Mouse (Mus musculus): Measurements from ENCODE around the gene Pdcl.

The Pdcl gene

GRCm38 (mm10) chr2:37358633-37359540 lies at the start of gene Pdcl:
Gene Pdcl, minus strand, starts transcription at chr2:37359332.
- peak; percentile 93 for DNase-seq (ENCODE audit: low spot score)

GRCm38 (mm10) chr2:37395539-37395938 lies 36.4 kb upstream of the Pdcl start:
- peak; percentile 34 for DNase-seq (ENCODE audit: low spot score)

- DNase-seq (ENCODE audit: low spot score) = no peak
These were observed 23.8 kb upstream of the Pdcl start for GRCm38 (mm10) chr2:37382921-37383320.

DNA sequence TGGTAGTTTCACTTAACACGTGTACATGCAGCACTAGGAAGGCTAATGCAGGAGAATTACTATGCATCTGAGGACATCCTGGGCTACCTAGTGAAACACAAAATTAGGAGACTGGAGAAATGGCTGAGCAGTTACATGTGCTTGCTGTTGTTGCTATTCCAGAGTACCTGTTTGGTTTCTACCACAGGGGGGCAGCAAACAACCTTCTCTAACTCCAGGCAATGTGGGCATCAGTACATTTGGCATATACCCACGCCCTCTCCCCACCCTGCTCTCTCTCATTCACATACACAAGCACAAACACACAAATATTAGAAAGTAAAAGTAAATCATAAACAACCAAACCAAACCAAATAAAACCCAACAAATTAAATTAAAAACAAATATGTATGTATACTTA lies 21.1 kb upstream of the Pdcl start:
- DNase-seq (ENCODE audit: low spot score) = peak; percentile 69

DNA sequence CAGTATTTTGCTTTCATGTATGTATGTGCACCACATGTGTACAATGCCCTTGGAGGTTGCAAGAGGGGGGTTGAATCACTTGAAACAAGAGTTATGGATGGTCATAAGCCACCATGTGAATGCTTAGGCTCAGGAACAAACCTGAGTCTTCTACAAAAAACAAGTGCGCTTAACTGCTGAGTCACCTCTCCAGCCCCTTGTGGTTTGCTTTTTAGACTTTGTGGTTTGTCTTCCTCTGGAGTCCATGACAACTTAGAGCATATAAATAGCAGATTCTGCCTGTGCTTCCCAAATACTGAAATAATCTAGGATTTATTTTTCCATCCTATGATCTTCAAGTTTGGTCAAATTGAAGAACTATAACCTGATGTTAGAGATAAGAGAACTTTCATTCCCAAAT lies 16.9 kb upstream of the Pdcl start:
- peak; percentile 21 for DNase-seq (ENCODE audit: low spot score)

GRCm38 (mm10) chr2:37370651-37371050 lies 11.5 kb upstream of the Pdcl start:
- no peak for DNase-seq (ENCODE audit: low spot score)

DNA sequence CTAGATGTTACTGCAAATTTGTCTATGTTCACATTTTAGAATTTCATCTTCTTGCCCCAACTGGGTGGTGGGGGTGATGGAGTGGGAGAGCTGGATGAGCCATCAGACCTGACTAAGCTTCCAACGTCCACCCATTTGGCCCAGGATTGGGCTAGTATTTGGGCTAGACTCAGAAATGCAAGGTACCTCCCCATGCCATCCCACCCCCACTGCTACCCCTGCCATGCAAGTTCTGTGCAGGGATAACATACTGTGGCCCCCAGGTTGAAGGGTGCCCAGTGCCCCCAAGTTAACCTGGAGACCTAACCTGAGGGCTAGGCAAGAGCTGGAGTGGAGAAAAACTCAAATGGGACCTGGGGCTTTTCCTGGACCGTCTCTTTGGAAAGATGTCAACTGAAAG lies 776 bp upstream of the Pdcl start:
- no peak for DNase-seq (ENCODE audit: low spot score)

DNA sequence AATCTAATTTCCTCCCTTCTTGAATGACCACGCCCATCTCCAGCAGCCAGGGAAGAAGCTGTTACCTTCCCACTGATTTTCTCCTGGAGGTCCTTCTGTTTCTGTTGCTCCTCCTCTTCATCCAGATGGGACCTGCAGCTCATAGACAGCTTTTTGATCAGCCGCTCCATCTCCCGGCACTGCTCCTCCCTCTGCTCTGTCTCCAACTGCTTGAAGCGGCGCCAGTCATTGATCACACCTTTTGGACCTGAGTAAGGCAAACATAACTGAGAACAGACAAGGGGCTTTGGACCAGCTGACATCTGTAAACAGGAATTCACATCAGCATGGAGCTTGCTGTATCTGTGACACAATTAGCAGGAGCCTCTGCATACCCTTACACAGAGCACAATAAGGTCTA lies 3.6 kb downstream of the Pdcl start:
- no peak for DNase-seq (ENCODE audit: low spot score)

- peak; percentile 19 for DNase-seq (ENCODE audit: low spot score)
These were observed 7.5 kb downstream of the Pdcl start for GRCm38 (mm10) chr2:37351671-37352070.

DNA sequence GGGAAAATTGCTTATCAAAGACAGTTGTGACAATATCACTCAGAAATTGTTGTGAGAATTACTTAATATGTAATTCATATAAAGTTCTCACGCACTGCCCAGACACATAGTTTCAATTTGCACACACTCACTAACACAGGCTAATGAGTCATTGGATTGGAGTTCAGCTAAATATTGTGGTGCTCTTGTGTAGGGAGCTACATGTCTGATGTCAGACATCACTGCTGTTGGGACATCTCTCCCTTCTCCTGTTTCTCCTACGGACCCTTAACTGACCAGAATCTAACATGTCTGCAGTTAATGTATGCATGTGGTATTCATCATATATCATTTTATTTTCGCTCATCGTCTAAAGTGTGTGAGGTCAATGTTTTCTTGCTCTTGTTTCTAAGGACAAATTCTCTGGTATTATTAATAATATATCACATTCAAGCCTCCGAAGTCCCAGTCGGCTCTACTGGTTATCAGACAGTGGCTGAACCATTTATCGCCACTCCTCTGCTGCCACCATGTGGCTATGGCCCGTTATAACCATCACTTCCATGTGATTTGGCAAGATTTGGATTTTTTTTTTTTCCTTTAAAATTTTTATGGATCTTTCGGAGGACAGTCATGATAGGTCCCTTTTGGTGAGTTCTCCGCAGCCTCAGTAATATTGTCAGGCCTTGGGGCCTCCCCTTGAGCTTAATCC lies 20.5 kb downstream of the Pdcl start:
- DNase-seq (ENCODE audit: low spot score) = peak; percentile 65

DNA sequence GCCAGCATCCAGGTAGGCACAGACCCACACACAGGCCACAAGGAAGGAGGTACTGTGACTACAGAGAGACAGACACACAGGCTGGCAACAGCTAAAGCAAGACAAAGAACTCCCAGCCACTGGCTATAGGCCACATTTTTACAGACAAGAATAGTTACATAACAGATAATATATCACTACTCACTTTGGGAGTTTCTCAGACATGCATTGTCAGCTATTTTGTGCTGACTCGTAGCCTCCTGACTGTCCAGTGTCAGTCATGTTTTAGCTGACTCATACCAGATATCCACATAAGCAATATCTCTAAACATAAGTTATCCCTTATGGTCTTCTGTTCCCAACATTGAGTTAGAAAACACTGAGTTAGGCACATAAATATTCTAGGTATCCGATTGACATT lies 25.8 kb downstream of the Pdcl start:
- DNase-seq (ENCODE audit: low spot score) = no peak

GRCm38 (mm10) chr2:37326215-37326614 lies 32.9 kb downstream of the Pdcl start, which contains the start of gene Olfr368:
Gene Olfr368, plus strand, starts transcription at chr2:37326515.
- DNase-seq (ENCODE audit: low spot score) = no peak
